Mouse (Mus musculus) heart, postnatal 0 days (tissue): ENCODE data around the gene Pkp4.

Experiments used
- CTCF ChIP-seq: IDR thresholded peaks from 2 replicates; pipeline ENCODE4 v1.5.1; 2016; ENCODE audit warnings: antibody characterized with exemption, control low read depth, low read depth
- EP300 ChIP-seq: IDR thresholded peaks from 2 replicates; pipeline ENCODE4 v1.6.1; 2016; ENCODE audit warnings: antibody characterized with exemption, low read depth

DNA sequence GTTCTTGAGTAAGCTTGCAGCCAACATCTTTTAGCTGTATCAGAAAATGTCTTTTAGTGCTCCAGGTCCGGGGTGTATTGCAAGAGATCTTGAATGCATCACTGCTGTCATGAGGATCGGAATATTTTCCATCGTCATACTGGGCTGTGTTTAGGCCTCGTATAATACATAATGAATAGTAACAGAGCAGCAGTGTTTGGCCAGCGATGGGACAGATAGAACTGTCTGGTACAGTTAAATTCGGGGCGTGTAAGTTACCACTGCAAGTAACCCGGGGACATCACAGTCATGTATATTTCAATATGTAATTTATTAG lies 1.6 kb downstream of the Pkp4 start:
- no peak for TF ChIP-seq CTCF
- TF ChIP-seq EP300 = no peak
